Mouse (Mus musculus): ENCODE data around the gene Gng10. TPM values are rescaled to one million over a fixed set of nuclear protein-coding genes. Genes with fewer than 3 reads are reported as not detected.

The Gng10 gene
- 100 to 1,000 TPM in 1 of 2 experiments, 10 to 100 TPM in 1; 91.5 to 100 TPM for total RNA-seq (2021)

- DNase-seq (ENCODE audit: extremely low spot score in 1 of 2, low spot score in 1 of 2) = peak; percentile 62 to 76
Observed at GRCm38 (mm10) chr4:59034918-59035785, at the start of gene Gng10. TSS of gene Gng10 (plus strand) at chr4:59035088.

GRCm38 (mm10) chr4:58985157-58985648 lies 49.7 kb upstream of the Gng10 start:
- DNase-seq (ENCODE audit: extremely low spot score in 1 of 2, low spot score in 1 of 2) = peak; percentile 77 to 95

DNA sequence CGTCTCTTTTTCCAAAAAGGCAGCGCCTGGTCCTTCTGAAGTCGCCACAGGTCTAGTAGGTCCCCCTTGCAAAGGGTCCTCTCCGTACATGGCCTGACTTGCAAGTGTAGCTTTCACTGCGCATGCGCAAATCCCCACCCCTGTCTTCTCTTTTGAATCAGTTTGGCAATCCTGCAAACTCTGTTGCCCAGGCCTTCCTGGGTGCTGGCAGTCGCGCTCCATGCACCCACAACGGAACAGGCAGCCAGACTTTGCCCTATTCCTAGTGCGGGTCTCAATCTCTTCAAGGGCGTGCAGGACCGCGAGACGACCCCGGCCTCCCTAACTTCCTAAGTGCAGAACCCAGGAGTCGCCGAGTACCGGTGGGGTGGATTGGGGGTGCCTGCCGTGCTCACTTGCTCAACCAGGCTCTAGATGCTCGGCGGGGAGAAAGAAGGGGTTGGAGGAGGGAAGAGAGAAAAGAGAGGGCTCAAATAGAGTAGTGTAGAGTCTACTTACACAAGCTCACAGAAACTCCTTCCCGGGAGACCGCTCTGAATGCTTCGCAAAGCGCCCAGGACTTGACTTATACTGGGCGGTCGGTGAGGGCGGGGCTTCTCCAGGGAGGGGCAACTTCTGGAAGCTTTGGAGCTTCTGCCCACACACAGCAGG lies 48.2 kb upstream of the Gng10 start, which contains the start of gene Ptgr1:
Ptgr1 (minus strand) TSS at position 580 of the 651 bp plus-strand sequence.
- DNase-seq (ENCODE audit: extremely low spot score in 1 of 2, low spot score in 1 of 2) = peak; percentile 68 to 81

DNA sequence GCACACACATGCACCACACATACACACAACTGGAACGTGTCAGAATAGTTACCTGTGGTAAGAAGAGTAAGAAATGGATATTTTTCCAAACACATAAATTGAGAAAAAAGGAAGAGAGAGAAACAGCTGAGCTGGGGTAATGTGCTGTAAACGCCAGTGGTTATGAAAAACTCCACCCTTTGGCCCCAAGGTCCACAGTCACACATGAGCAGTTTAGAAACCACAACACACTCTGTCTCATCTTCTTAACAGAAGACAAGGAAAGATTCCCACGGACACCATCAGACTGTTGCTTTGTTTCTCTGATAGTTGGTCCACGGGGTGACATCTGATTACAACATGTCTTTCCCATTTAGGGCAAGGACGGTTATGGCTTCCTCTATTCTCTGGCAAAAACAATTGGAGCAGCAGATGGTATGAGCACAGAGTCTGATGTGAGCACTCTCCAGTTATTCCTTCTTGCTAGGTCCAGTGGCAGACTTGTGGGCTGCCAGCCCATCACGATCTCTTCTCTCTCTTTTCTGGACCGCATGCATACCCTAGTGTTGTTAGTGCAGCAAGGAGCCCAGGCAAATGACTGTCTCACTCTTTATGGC lies 45.5 kb upstream of the Gng10 start:
- DNase-seq (ENCODE audit: extremely low spot score in 1 of 2, low spot score in 1 of 2) = no peak

DNA sequence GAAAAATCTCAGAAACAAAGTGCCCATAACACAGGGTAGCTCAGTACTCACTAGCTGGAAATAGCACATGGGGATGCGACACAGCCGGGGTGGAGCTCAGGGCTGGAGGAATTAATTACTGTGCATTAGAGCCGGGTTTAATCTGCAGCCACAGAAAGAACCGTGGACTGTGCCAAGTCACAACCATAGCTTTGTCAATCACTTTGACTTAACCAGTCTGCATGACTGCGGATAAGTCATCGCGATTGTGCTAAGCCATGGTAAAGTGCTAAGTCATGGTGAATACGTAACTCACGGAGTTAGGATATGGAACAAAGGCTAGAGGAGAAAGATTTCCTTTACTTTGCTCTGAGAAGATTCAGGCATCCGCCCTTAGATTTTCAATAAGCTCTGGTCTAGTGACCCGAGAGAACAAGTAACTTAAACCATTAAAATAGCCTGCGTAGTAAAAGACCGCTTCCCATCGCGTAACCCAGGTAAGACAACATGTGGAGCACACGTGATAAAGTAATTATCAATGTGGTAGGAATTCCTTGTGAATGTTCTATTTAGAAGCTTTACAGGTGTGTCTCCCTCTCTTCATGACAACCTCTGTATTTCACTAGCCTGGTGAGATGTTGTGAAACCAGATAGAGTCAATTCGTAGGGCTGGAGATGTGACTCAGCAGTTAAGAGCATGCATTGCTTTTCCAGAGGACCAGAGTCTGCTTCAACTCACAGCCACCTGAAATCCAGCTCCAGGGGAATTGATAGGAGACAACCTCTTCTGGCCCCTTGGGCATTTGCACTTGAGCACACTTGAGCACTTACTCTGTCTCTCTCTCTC lies 44.1 kb upstream of the Gng10 start:
- no peak for DNase-seq (ENCODE audit: extremely low spot score in 1 of 2, low spot score in 1 of 2)

- no peak for DNase-seq (ENCODE audit: extremely low spot score in 1 of 2, low spot score in 1 of 2)
Observed at GRCm38 (mm10) chr4:58992195-58992594, 42.7 kb upstream of the Gng10 start.

DNA sequence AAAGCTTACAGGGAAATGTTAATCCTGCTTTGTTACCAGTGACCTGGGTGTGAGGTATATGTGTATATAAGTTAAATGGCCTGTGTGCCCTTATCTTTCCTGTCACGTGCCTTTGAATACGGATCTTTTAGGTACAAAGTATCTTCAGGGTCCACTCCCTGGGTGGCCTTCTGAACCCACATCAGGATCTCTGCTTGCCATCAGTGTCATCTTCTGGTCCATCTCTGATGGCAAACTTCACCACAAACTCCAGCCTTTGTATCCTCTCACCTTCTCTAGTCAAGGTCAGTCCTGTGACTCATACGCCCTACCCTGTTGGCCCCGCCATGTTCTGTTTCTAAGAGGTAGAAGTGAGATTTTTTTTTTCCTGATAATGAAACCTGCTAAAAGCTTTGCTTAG lies 40.1 kb upstream of the Gng10 start, which contains the start of gene Dnajc25:
Dnajc25 (plus strand) TSS at position 301 of the 400 bp plus-strand sequence.
- DNase-seq (ENCODE audit: extremely low spot score in 1 of 2, low spot score in 1 of 2) = no peak

- no peak for DNase-seq (ENCODE audit: extremely low spot score in 1 of 2, low spot score in 1 of 2)
Observed at GRCm38 (mm10) chr4:58995251-58995693, 39.6 kb upstream of the Gng10 start.

GRCm38 (mm10) chr4:58997081-58997480 lies 37.8 kb upstream of the Gng10 start:
- no peak for DNase-seq (ENCODE audit: extremely low spot score in 1 of 2, low spot score in 1 of 2)

- DNase-seq (ENCODE audit: extremely low spot score in 1 of 2, low spot score in 1 of 2) = no peak
Observed at GRCm38 (mm10) chr4:58998688-58999087, 36.2 kb upstream of the Gng10 start.

- peak; percentile 46 to 75 for DNase-seq (ENCODE audit: extremely low spot score in 1 of 2, low spot score in 1 of 2)
Observed at GRCm38 (mm10) chr4:58999686-59000085, 35.2 kb upstream of the Gng10 start.

DNA sequence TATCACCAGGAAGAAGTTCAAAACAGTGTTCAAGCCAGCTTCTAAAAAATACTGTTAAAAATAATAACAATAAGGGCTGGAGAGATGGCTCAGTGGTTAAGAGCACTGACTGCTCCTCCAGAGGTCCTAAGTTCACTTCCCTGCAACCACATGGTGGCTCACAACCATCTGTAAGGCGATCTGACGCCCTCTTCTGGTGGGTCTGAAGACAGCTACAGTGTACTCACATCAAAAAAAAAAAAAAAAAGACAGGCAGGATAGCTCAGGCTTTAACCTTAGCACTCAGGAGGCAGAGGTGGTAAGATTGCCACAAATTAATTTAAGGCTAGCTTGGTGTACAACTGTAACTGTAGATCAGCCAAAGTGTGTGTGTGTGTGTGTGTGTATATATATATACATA lies 34.3 kb upstream of the Gng10 start:
- no peak for DNase-seq (ENCODE audit: extremely low spot score in 1 of 2, low spot score in 1 of 2)

DNA sequence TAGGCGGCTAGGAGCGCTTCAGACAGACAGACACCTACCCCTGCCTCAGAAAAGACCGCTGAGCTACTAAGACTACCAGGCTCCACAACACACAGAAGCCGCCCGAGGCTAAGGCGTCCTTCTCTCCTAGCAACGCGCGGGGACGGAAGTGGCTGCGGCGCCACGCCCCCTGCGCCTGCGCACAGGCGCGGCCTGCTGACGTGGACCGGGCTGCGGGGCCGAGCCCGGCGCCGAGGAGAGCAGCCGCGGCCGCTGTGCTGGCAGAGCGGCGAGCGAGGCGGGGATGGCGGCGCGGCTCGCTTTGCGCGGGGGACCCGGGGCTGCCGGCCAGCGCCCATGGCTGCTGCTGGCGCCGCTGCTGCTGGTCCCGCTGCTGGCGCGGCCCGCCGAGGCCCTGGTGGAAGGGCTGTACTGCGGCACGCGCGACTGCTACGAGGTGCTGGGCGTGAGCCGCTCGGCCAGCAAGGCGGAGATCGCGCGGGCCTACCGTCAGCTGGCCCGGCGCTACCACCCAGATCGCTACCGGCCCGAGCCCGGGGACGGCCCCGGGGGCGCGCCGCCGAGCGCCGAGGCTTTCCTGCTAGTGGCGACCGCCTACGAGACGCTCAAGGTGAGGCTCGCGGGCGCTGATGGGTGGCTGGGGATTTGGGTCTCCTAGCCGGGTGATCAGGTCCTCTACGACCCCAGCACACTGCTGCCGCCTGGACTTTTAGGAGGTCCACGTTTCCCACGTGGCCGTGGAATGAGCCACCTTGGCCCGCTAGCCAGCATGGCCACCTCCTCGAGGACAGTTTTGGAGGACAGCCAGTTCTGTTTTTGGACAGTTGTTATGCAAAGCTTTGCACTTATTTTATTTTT lies 31.7 kb upstream of the Gng10 start, which contains the start of gene Gm20503:
Gm20503 (plus strand) TSS at position 263 of the 858 bp plus-strand sequence.
- peak; percentile 78 for DNase-seq (ENCODE audit: extremely low spot score in 1 of 2, low spot score in 1 of 2)

GRCm38 (mm10) chr4:59003806-59004200 lies 31.1 kb upstream of the Gng10 start:
- no peak for DNase-seq (ENCODE audit: extremely low spot score in 1 of 2, low spot score in 1 of 2)

GRCm38 (mm10) chr4:59006211-59006610 lies 28.7 kb upstream of the Gng10 start:
- DNase-seq (ENCODE audit: extremely low spot score in 1 of 2, low spot score in 1 of 2) = no peak

- no peak for DNase-seq (ENCODE audit: extremely low spot score in 1 of 2, low spot score in 1 of 2)
Observed at GRCm38 (mm10) chr4:59007016-59007415, 27.9 kb upstream of the Gng10 start.

- no peak for DNase-seq (ENCODE audit: extremely low spot score in 1 of 2, low spot score in 1 of 2)
Observed at GRCm38 (mm10) chr4:59007974-59008373, 26.9 kb upstream of the Gng10 start.

DNA sequence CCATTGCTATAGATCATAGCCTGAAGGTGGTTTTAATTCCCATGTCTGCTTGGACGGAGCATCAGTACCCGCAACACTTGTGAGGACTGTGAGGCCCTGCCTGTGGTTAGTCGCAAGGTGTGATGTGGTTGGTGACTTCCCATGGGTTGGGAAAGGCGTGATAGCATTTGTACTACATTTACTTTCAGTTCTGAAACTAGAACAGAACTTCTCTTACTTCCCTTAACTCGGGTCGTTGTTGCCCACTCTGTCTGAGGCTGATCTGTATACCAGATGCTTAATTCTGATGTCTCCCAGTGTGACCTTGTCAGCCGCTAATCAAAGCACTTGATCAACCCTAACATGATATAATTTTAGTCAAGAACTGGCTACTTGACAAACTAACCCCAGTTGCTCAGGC lies 25.7 kb upstream of the Gng10 start:
- DNase-seq (ENCODE audit: extremely low spot score in 1 of 2, low spot score in 1 of 2) = no peak

GRCm38 (mm10) chr4:59009696-59010095 lies 25.2 kb upstream of the Gng10 start:
- DNase-seq (ENCODE audit: extremely low spot score in 1 of 2, low spot score in 1 of 2) = no peak

All from layer of hippocampus, postnatal 25 days (tissue).